ENCODE assay signal across 19 mouse cellular contexts in genomic region chr7:98195151-98195801, GRCm38 (mm10). TPM values are rescaled to one million over a fixed set of nuclear protein-coding genes. Genes with fewer than 3 reads are reported as not detected.
DNase-seq lines count a peak whose midpoint lies in the region; ATAC-seq and TF ChIP-seq lines count a peak whose summit lies in the region.
"Had no signal": no experiment of that assay in that cellular context is flagged by ENCODE, and none has a peak within 500 bp of the region (broad histone marks: within the 10 kb centered on the region; RNA-seq: fewer than 3 reads in every experiment).

No protein-coding gene starts in this region.

- TF ChIP-seq EP300 in lung, postnatal 0 days (IDR thresholded peaks at IDR 0.05) = no peak

- no peak overlapping the region for H3K4me3 ChIP-seq in heart, embryonic 12.5 days
- H3K4me3 ChIP-seq in lung, postnatal 0 days (ENCODE audit: low read depth, low read length) = no peak overlapping the region
- no peak overlapping the region for H3K4me3 ChIP-seq in intestine, embryonic 14.5 days (ENCODE audit: low read depth, low read length)
- H3K4me3 ChIP-seq in myocyte = no peak overlapping the region
- no peak overlapping the region for H3K4me3 ChIP-seq in midbrain, embryonic 14.5 days (replicated peaks; ENCODE audit: low read depth, low read length)

- H3K4me2 ChIP-seq in heart, embryonic 12.5 days = no peak overlapping the region
- H3K4me2 ChIP-seq in lung, postnatal 0 days (replicated peaks; ENCODE audit: low read depth, low read length) = no peak overlapping the region
- no peak overlapping the region for H3K4me2 ChIP-seq in intestine, embryonic 14.5 days (ENCODE audit: low read length)
- H3K4me2 ChIP-seq in myocyte (ENCODE audit: low read depth) = no peak overlapping the region
- no peak overlapping the region for H3K4me2 ChIP-seq in midbrain, embryonic 14.5 days (ENCODE audit: low read length)

- peak; percentile 77 for DNase-seq in heart, adult 11 months
- DNase-seq in lung, postnatal 0 days (ENCODE audit: low spot score) = peak; percentile 30
- no peak for DNase-seq in lung, postnatal 14 days
- peak; percentile 69 for DNase-seq in intestine, embryonic 14.5 days (ENCODE audit: low spot score)
- no peak for DNase-seq in midbrain, embryonic 14.5 days
- no peak for DNase-seq in adrenal gland, postnatal 25 days
- DNase-seq: cerebellum, adult 11 months; gastrocnemius, postnatal 36 days; kidney, adult 9 months; layer of hippocampus, adult 9-11 months; lung, adult 18-20 months; spleen, adult 18-20 months had no signal

- no peak for TF ChIP-seq CTCF in lung, postnatal 0 days (IDR thresholded peaks at IDR 0.05)

- no peaks in the 10 kb centered on the region for H3K79me2 ChIP-seq in myocyte (ENCODE audit: control insufficient read depth, insufficient read depth)

- no peaks in the 10 kb centered on the region for H3K36me3 ChIP-seq in heart, embryonic 12.5 days
- no peaks in the 10 kb centered on the region for H3K36me3 ChIP-seq in lung, postnatal 0 days (ENCODE audit: insufficient read depth, low read length)
- no peaks in the 10 kb centered on the region for H3K36me3 ChIP-seq in intestine, embryonic 14.5 days (ENCODE audit: control insufficient read depth, insufficient read depth, low read length)
- H3K36me3 ChIP-seq in myocyte (ENCODE audit: control insufficient read depth, insufficient read depth) = no peaks in the 10 kb centered on the region
- H3K36me3 ChIP-seq in midbrain, embryonic 14.5 days (ENCODE audit: control insufficient read depth, insufficient read depth, low read length) = no peaks in the 10 kb centered on the region
- H3K36me3 ChIP-seq: hindbrain, embryonic 13.5 days; midbrain, embryonic 12.5 days; neural tube, embryonic 12.5 days had no signal

- H3K27me3 ChIP-seq in heart, embryonic 12.5 days (replicated peaks) = peaks cover 50% of the 10 kb centered on the region
- H3K27me3 ChIP-seq in lung, postnatal 0 days (replicated peaks; ENCODE audit: insufficient read depth, low read length) = peaks cover 40% of the 10 kb centered on the region
- H3K27me3 ChIP-seq in intestine, embryonic 14.5 days (replicated peaks; ENCODE audit: control insufficient read depth, insufficient read depth, low read length) = peaks cover 45% of the 10 kb centered on the region
- H3K27me3 ChIP-seq in myocyte (ENCODE audit: control insufficient read depth, insufficient read depth, insufficient read length) = peaks cover 25% of the 10 kb centered on the region
- peaks cover 56% of the 10 kb centered on the region for H3K27me3 ChIP-seq in midbrain, embryonic 14.5 days (ENCODE audit: control insufficient read depth, insufficient read depth, low read length)

- no peak overlapping the region for H3ac ChIP-seq in myocyte (ENCODE audit: control insufficient read depth, insufficient read length)

- H3K9ac ChIP-seq in heart, embryonic 12.5 days = no peak overlapping the region
- H3K9ac ChIP-seq in lung, postnatal 0 days (replicated peaks; ENCODE audit: low read depth) = no peak overlapping the region
- H3K9ac ChIP-seq in intestine, embryonic 14.5 days (ENCODE audit: low read length) = no peak overlapping the region
- no peak overlapping the region for H3K9ac ChIP-seq in midbrain, embryonic 14.5 days (replicated peaks; ENCODE audit: low read length)
- H3K9ac ChIP-seq: hindbrain, embryonic 13.5 days had no signal

- no peak for TF ChIP-seq POLR2A in myocyte (IDR thresholded peaks at IDR 0.05; ENCODE audit: insufficient read length, low read depth)

- ATAC-seq in heart, embryonic 12.5 days (ENCODE audit: insufficient number of reproducible peaks, low FRiP score) = no peak
- ATAC-seq in lung, postnatal 0 days = no peak
- 0 out of 2 replicates have a peak, but pooled peaks have one; percentile 29 for ATAC-seq in intestine, embryonic 14.5 days (replicated peaks; ENCODE audit: low FRiP score, low TSS enrichment, low read depth)
- no peak for ATAC-seq in midbrain, embryonic 14.5 days (ENCODE audit: low FRiP score, low TSS enrichment)
- ATAC-seq: activated CD4-positive, CD25-positive, alpha-beta regulatory T cell, adult 4 months had no signal

- 29% methylated on average over 10 of the region's 10 CpGs for WGBS in heart, embryonic 12.5 days
- 28% methylated on average over 10 of the region's 10 CpGs for WGBS in lung, postnatal 0 days
- 31% methylated on average over 10 of the region's 10 CpGs for WGBS in intestine, embryonic 14.5 days
- 52% methylated on average over 10 of the region's 10 CpGs for WGBS in midbrain, embryonic 14.5 days

- no peak overlapping the region for H3K27ac ChIP-seq in heart, embryonic 12.5 days (ENCODE audit: poor library complexity, severe bottlenecking)
- H3K27ac ChIP-seq in lung, postnatal 0 days (ENCODE audit: low read length) = no peak overlapping the region
- H3K27ac ChIP-seq in intestine, embryonic 14.5 days (ENCODE audit: low read depth) = no peak overlapping the region
- no peak overlapping the region for H3K27ac ChIP-seq in midbrain, embryonic 14.5 days (replicated peaks; ENCODE audit: low read depth, low read length)
- H3K27ac ChIP-seq: hindbrain, embryonic 13.5 days; midbrain, embryonic 12.5 days; neural tube, embryonic 12.5 days; stomach, postnatal 0 days had no signal

- H3K9me3 ChIP-seq in heart, embryonic 12.5 days (replicated peaks) = no peaks in the 10 kb centered on the region
- no peaks in the 10 kb centered on the region for H3K9me3 ChIP-seq in lung, postnatal 0 days (ENCODE audit: low read length)
- no peaks in the 10 kb centered on the region for H3K9me3 ChIP-seq in intestine, embryonic 14.5 days (ENCODE audit: control insufficient read depth, low read length)
- no peaks in the 10 kb centered on the region for H3K9me3 ChIP-seq in midbrain, embryonic 14.5 days (ENCODE audit: control insufficient read depth, low read length)
- H3K9me3 ChIP-seq: hindbrain, embryonic 13.5 days; midbrain, embryonic 12.5 days; neural tube, embryonic 12.5 days had no signal

- H3K4me1 ChIP-seq in heart, embryonic 12.5 days (replicated peaks) = peaks cover 16% of the 10 kb centered on the region
- H3K4me1 ChIP-seq in lung, postnatal 0 days (ENCODE audit: insufficient read depth, low read depth, low read length) = peaks cover 3% of the 10 kb centered on the region
- peaks cover 13% of the 10 kb centered on the region; the same call in 1 of the 2 replicates for H3K4me1 ChIP-seq in intestine, embryonic 14.5 days (replicated peaks; ENCODE audit: control insufficient read depth, insufficient read depth, low read length)
- peaks cover 13% of the 10 kb centered on the region for H3K4me1 ChIP-seq in midbrain, embryonic 14.5 days (ENCODE audit: control insufficient read depth, insufficient read depth, low read length)

TF ChIP-seq in myocyte, 11 proteins besides CTCF, POLR2A, EP300 and RAD21:
- TF ChIP-seq SRF (IDR thresholded peaks at IDR 0.05; ENCODE audit: control insufficient read depth, insufficient read length, low read depth) (no peak), E2F4 (IDR thresholded peaks at IDR 0.05; ENCODE audit: insufficient read depth) (no peak), REST (IDR thresholded peaks at IDR 0.05; ENCODE audit: insufficient read depth, insufficient read length) (peak; percentile 53), TCF3 (IDR thresholded peaks at IDR 0.05; ENCODE audit: insufficient read length, low read depth) (no peak), MYOG (IDR thresholded peaks at IDR 0.05; ENCODE audit: control insufficient read depth in 1 of 3, insufficient read depth in 1 of 3, insufficient read length in 2 of 3, low read depth in 2 of 3) (no peak), POLR2AphosphoS2 (IDR thresholded peaks at IDR 0.05; ENCODE audit: insufficient read length, low read depth) (no peak), USF1 (IDR thresholded peaks at IDR 0.05; ENCODE audit: low read depth) (no peak), TCF12 (IDR thresholded peaks at IDR 0.05; ENCODE audit: insufficient read depth, poor library complexity, severe bottlenecking) (no peak)

RNA-seq across cellular contexts. Expression of gene B3gnt6, which starts 4.0 kb away (rescaled TPM):
- 0.10 TPM in 1 of 2 replicates, not detected in the other for polyA plus RNA-seq in heart, embryonic 12.5 days (2016; fragmentation: Nextera tagmentation; extraction: Ambion mirVana)
- polyA plus RNA-seq in lung, postnatal 0 days (2015; fragmentation: Nextera tagmentation; extraction: Ambion mirVana) = 0.23 and 0.44 TPM in 2 replicates
- 0.12 TPM in 1 of 2 replicates, not detected in the other for polyA plus RNA-seq in intestine, embryonic 14.5 days (2014; fragmentation: Nextera tagmentation; extraction: Ambion mirVana)
- 0.04 TPM for polyA plus RNA-seq in myocyte (2012; fragmentation: generic; extraction: Trizol)
- 0.12 and 0.32 TPM in 2 replicates for polyA plus RNA-seq in midbrain, embryonic 14.5 days (2014; fragmentation: Nextera tagmentation; extraction: Ambion mirVana)
- total RNA-seq in adrenal gland, postnatal 25 days (2021) = 5.6 and 12.4 TPM in 2 replicates
- total RNA-seq: gastrocnemius, postnatal 36 days had no signal
- polyA plus RNA-seq: activated CD4-positive, CD25-positive, alpha-beta regulatory T cell, adult 4 months; midbrain, embryonic 12.5 days had no signal

RNA-seq across cellular contexts. Expression of gene Capn5, which starts 17.2 kb away (rescaled TPM):
- 7.4 and 8.0 TPM in 2 replicates for polyA plus RNA-seq in heart, embryonic 12.5 days (2016; fragmentation: Nextera tagmentation; extraction: Ambion mirVana)
- 5.0 and 5.2 TPM in 2 replicates for polyA plus RNA-seq in lung, postnatal 0 days (2015; fragmentation: Nextera tagmentation; extraction: Ambion mirVana)
- 6.1 and 6.7 TPM in 2 replicates for polyA plus RNA-seq in intestine, embryonic 14.5 days (2014; fragmentation: Nextera tagmentation; extraction: Ambion mirVana)
- polyA plus RNA-seq in myocyte (2012; fragmentation: generic; extraction: Trizol) = 6.2 TPM
- 9.8 and 9.9 TPM in 2 replicates for polyA plus RNA-seq in midbrain, embryonic 14.5 days (2014; fragmentation: Nextera tagmentation; extraction: Ambion mirVana)
- 4.0 and 9.5 TPM in 2 replicates for total RNA-seq in adrenal gland, postnatal 25 days (2021)

RNA-seq across cellular contexts. Expression of gene Omp, which starts 50.0 kb away (rescaled TPM):
- 0.19 and 0.20 TPM in 2 replicates for polyA plus RNA-seq in heart, embryonic 12.5 days (2016; fragmentation: Nextera tagmentation; extraction: Ambion mirVana)
- 0.12 and 0.14 TPM in 2 replicates for polyA plus RNA-seq in lung, postnatal 0 days (2015; fragmentation: Nextera tagmentation; extraction: Ambion mirVana)
- 0.47 TPM in 1 of 2 replicates, not detected in the other for polyA plus RNA-seq in intestine, embryonic 14.5 days (2014; fragmentation: Nextera tagmentation; extraction: Ambion mirVana)
- 0.35 TPM for polyA plus RNA-seq in myocyte (2012; fragmentation: generic; extraction: Trizol)
- 0.29 and 0.43 TPM in 2 replicates for polyA plus RNA-seq in midbrain, embryonic 14.5 days (2014; fragmentation: Nextera tagmentation; extraction: Ambion mirVana)
- total RNA-seq in adrenal gland, postnatal 25 days (2021) = 5.2 and 5.4 TPM in 2 replicates
- polyA plus RNA-seq: activated CD4-positive, CD25-positive, alpha-beta regulatory T cell, adult 4 months; midbrain, embryonic 12.5 days had no signal

Comparison
In these comparisons a context has a peak if more than half of its experiments do, and no peak if none do; other contexts are left out.
1. DNase-seq: peak in heart, adult 11 months (single experiment), lung, postnatal 0 days (single experiment) and intestine, embryonic 14.5 days (single experiment); none in lung, postnatal 14 days (single experiment), midbrain, embryonic 14.5 days (single experiment) and adrenal gland, postnatal 25 days (single experiment).